Mouse (Mus musculus): ENCODE data around the gene Dok7.

Dok7 gene

GRCm38 (mm10) chr5:35117633-35118032, 61.1 kb downstream of the Dok7 start:
- DNase-seq (ENCODE audit: low spot score): no peak

- no peak for DNase-seq (ENCODE audit: low spot score)
These were observed 61.9 kb downstream of the Dok7 start for GRCm38 (mm10) chr5:35118418-35118817.

- no peak for DNase-seq (ENCODE audit: low spot score)
These were observed 63.5 kb downstream of the Dok7 start for GRCm38 (mm10) chr5:35120024-35120423.

- no peak for DNase-seq (ENCODE audit: low spot score)
These were observed 72.6 kb downstream of the Dok7 start for GRCm38 (mm10) chr5:35129208-35129607.

- no peak for DNase-seq (ENCODE audit: low spot score)
These were observed 73.2 kb downstream of the Dok7 start for GRCm38 (mm10) chr5:35129767-35130191.

GRCm38 (mm10) chr5:35131237-35131636, 74.7 kb downstream of the Dok7 start:
- DNase-seq (ENCODE audit: low spot score): no peak

- DNase-seq (ENCODE audit: low spot score): peak; percentile 80
These were observed 75.2 kb downstream of the Dok7 start for GRCm38 (mm10) chr5:35131773-35132172.

GRCm38 (mm10) chr5:35132278-35132980, 75.9 kb downstream of the Dok7 start:
- DNase-seq (ENCODE audit: low spot score): no peak

- DNase-seq (ENCODE audit: low spot score): no peak
These were observed 76.9 kb downstream of the Dok7 start for GRCm38 (mm10) chr5:35133468-35133867.

- no peak for DNase-seq (ENCODE audit: low spot score)
These were observed 77.7 kb downstream of the Dok7 start for GRCm38 (mm10) chr5:35134286-35134685.

GRCm38 (mm10) chr5:35135903-35136302, 79.3 kb downstream of the Dok7 start:
- no peak for DNase-seq (ENCODE audit: low spot score)
